Mouse (Mus musculus) hindbrain, postnatal 0 days (tissue): ENCODE data around the gene Dapl1. TPM values are rescaled to one million over a fixed set of nuclear protein-coding genes. Genes with fewer than 3 reads are reported as not detected.

ENCODE experiments used
- ATAC-seq: fragments of 200-750 bp; cut with Nextera tagmentation; 2 replicates; pipeline ENCODE4 v1.8.0; 2017; ENCODE audit warnings: mild to moderate bottlenecking, moderate TSS enrichment, moderate library complexity
- DNase-seq: peaks from one replicate; pipeline ENCODE4 v3.0.0-alpha.2; 2015; ENCODE audit warnings: low spot score
- H3K27ac ChIP-seq: fragments of 300-500 bp; sonication (generic); 2 replicates; pipeline ENCODE4 v1.5.1; 2014; ENCODE audit warnings: mild to moderate bottlenecking
- H3K27me3 ChIP-seq: fragments of 300-500 bp; sonication (generic); 2 replicates; pipeline ENCODE4 v1.6.1; 2014; ENCODE audit warnings: low read length, mixed read lengths; ENCODE audit not compliant: insufficient read depth
- H3K36me3 ChIP-seq: fragments of 300-500 bp; sonication (generic); 2 replicates; pipeline ENCODE4 v1.6.1; 2014; ENCODE audit warnings: low read length, mixed read lengths; ENCODE audit not compliant: insufficient read depth
- H3K4me1 ChIP-seq: fragments of 300-500 bp; sonication (generic); 2 replicates; pipeline ENCODE4 v1.6.1; 2014; ENCODE audit warnings: antibody characterized with exemption, low read length, mixed read lengths; ENCODE audit not compliant: insufficient read depth
- H3K4me2 ChIP-seq: fragments of 300-500 bp; sonication (generic); 2 replicates; pipeline ENCODE4 v1.6.1; 2014; ENCODE audit warnings: low read depth, mild to moderate bottlenecking, low read length, moderate library complexity, mixed read lengths
- H3K4me3 ChIP-seq: fragments of 300-500 bp; sonication (generic); 2 replicates; pipeline ENCODE4 v1.5.1; 2014; ENCODE audit warnings: low read length
- H3K9ac ChIP-seq: fragments of 300-500 bp; sonication (generic); replicated peaks from 2 replicates; pipeline ENCODE4 v1.6.1; 2014; ENCODE audit warnings: mild to moderate bottlenecking, low read length, moderate library complexity, mixed read lengths
- H3K9me3 ChIP-seq: fragments of 300-500 bp; sonication (generic); 2 replicates; pipeline ENCODE4 v1.6.1; 2016; ENCODE audit warnings: low read length, mixed read lengths
- CTCF ChIP-seq: IDR thresholded peaks from 2 replicates; pipeline ENCODE4 v1.5.1; 2016; ENCODE audit warnings: antibody characterized with exemption, control low read depth, low read depth
- WGBS: fragments of 180-500 bp; shearing (Covaris S2); extraction: QIAGEN DNeasy Blood & Tissue Kit; methylation state at CpG from one replicate; pipeline ENCODE4 v1.1.7; 2014; 5-methylcytosine and 5-hydroxymethylcytosine counted together
- polyA plus RNA-seq: library from polyadenylated mRNA; unstranded; fragments of >200 nt; fragmentation: Nextera tagmentation; extraction: Ambion mirVana; gene quantifications from 2 replicates; pipeline ENCODE4 v1.2.1, GENCODE M21; 2015
- total RNA-seq: library from RNA; depleted of rRNA; stranded (reverse); fragments of >200 nt; gene quantifications from 2 replicates; pipeline ENCODE4 v1.2.3, GENCODE M21; 2014

Dapl1 gene
- total and polyA plus RNA-seq, 2 experiments from 2014 or later, result 5.6 TPM; not detected in 1

DNA sequence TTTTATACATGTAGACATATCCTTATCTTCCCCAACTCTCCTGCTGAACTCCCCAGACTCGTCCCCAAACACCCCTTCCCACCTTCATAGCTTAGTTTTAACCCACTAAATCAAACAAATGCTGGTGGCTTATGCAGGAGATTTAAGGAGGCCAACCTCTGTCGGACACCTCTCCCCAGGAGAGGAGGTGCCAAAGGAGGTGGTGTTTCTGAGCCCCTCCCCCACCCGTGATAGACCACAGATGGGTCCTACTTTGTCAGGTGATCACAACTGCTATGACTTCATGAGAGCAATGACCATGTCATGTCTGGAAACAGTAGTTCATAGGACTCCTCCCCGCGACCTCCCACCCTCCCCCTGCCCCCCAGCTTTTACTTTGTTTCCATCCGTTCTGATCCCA lies 26.4 kb downstream of the Dapl1 start:
- peak overlapping the region; percentile 68; the same call in 1 of the 2 replicates for H3K27ac ChIP-seq
- no peaks in the 10 kb centered on the region for H3K27me3 ChIP-seq
- H3K9ac ChIP-seq, result no peak overlapping the region
- TF ChIP-seq CTCF, result no peak
- H3K4me3 ChIP-seq, result no peak overlapping the region
- no peaks in the 10 kb centered on the region for H3K9me3 ChIP-seq
- ATAC-seq, result peak; percentile 48
- peaks cover 8% of the 10 kb centered on the region; the same call in 1 of the 2 replicates for H3K4me1 ChIP-seq
- H3K36me3 ChIP-seq, result no peaks in the 10 kb centered on the region
- DNase-seq, result no peak
- H3K4me2 ChIP-seq, result no peak overlapping the region
- WGBS, result 69% methylated on average over 6 of the region's 6 CpGs

DNA sequence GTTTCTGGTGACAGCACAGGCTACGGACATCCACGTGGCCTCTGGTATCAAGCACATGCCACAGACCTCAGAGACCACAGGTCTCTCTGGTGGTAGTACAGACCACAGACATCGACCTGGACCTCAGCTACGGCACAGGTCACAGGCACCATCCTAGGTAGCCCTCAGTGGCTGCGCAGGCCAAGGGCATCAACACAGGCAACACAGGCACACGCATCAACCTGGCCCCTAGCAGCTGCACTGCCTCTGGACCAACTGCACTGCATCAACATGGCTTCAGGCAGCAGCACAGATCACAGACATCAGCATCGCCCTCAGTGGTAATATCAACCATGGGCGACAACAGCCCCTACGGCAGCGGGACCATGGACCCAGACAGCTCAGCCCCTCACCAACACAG lies 36.2 kb downstream of the Dapl1 start:
- TF ChIP-seq CTCF, result no peak
- ATAC-seq (no peak), DNase-seq (no peak)
- no peaks in the 10 kb centered on the region for H3K27me3 ChIP-seq
- H3K27ac ChIP-seq, result no peak overlapping the region
- 96% methylated on average over 10 of the region's 10 CpGs for WGBS
- H3K4me2 ChIP-seq, result no peak overlapping the region
- no peaks in the 10 kb centered on the region for H3K36me3 ChIP-seq
- no peaks in the 10 kb centered on the region for H3K9me3 ChIP-seq
- no peaks in the 10 kb centered on the region for H3K4me1 ChIP-seq
- H3K9ac ChIP-seq, result no peak overlapping the region
- H3K4me3 ChIP-seq, result no peak overlapping the region

DNA sequence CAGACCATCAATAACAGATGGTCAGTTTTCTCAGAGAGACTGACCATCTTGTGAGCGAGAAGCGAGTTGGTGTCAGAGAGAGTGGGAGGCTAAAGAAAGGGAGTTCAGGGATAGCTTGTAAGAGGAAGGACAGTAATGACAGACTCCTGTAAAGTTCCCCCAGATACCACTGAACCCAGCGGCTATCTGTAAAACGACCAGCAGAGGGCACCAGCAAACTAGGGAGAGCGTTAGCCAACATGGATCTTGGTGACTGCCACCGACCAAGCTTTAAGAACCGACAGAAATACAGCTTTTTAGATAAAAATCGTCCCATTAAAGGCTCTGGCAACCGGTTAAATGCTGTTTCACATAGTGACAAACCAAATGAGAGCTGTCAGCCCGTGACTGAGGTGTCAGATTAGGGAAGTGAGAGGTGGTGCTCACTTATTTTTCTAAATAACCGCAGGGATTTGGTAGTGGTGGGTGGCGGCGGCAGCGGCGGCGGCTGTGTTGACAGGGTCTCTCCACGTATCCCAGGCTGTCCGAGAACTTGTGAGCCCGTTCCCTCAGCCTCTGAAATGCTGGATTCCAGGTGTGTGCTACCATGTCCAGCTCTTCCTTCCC lies 37.7 kb downstream of the Dapl1 start:
- ATAC-seq (peak; percentile 91), DNase-seq (peak; percentile 94)
- H3K36me3 ChIP-seq, result no peaks in the 10 kb centered on the region
- H3K27me3 ChIP-seq, result no peaks in the 10 kb centered on the region
- no peak overlapping the region for H3K27ac ChIP-seq
- no peaks in the 10 kb centered on the region for H3K9me3 ChIP-seq
- H3K4me2 ChIP-seq, result peak overlapping the region; percentile 53
- peak; percentile 92 for TF ChIP-seq CTCF
- H3K4me1 ChIP-seq, result no peaks in the 10 kb centered on the region
- H3K9ac ChIP-seq, result no peak overlapping the region; the same call in 1 of the 2 replicates
- H3K4me3 ChIP-seq, result peak overlapping the region; percentile 13; the same call in 1 of the 2 replicates
- WGBS, result 12% methylated on average over 19 of the region's 19 CpGs

DNA sequence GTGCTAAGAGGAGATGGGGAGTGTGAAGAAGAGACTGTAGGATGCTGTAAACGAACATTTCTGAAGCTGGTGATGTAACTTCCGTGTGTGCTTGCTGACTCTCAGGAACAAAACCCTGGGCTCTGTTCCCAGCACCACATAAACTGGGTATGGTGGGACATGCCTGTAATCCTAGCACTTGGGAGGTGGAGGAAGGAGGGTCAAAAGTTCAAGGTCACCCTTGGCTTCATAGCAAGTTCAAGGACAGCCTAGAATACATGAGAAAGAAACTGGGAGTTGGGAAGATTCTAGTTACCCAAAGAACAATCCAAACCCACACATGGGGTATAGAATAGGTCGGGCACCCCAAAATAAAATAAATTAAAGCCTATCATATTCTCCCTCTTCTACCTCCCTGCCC lies 39.1 kb downstream of the Dapl1 start:
- Histone ChIP-seq H3K36me3 (no peaks in the 10 kb centered on the region), H3K9me3 (no peaks in the 10 kb centered on the region), H3K4me2 (no peak overlapping the region), H3K27ac (no peak overlapping the region), H3K27me3 (no peaks in the 10 kb centered on the region), H3K9ac (no peak overlapping the region), H3K4me1 (no peaks in the 10 kb centered on the region), H3K4me3 (no peak overlapping the region)
- TF ChIP-seq CTCF, result no peak
- 92% methylated on average over 3 of the region's 3 CpGs for WGBS
- DNase-seq (no peak), ATAC-seq (no peak)

DNA sequence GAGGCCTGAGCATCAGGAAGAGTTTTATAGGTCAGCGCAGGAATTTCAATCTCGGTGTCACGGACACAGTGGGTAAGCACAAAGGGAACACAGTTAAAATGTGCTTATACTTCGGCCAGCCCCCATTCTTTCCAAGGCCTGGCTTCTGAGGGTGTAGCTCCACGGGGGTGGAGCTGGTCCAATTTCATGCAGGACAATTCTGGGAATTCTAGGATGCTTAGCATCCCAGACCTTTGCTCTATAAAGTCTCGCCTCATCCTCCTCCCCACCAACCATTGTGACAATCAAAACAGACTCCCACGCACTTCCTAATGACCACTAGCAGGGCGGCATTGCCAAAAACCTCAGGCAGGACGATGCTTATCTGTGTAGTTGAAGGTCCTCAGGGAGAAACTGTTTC lies 42.4 kb downstream of the Dapl1 start:
- Histone ChIP-seq H3K9me3 (no peaks in the 10 kb centered on the region), H3K36me3 (no peaks in the 10 kb centered on the region), H3K4me1 (no peaks in the 10 kb centered on the region), H3K27ac (no peak overlapping the region), H3K27me3 (no peaks in the 10 kb centered on the region), H3K4me2 (no peak overlapping the region), H3K4me3 (no peak overlapping the region), H3K9ac (no peak overlapping the region)
- DNase-seq (no peak), ATAC-seq (no peak)
- WGBS, result 56% methylated on average over 9 of the region's 9 CpGs
- no peak for TF ChIP-seq CTCF

DNA sequence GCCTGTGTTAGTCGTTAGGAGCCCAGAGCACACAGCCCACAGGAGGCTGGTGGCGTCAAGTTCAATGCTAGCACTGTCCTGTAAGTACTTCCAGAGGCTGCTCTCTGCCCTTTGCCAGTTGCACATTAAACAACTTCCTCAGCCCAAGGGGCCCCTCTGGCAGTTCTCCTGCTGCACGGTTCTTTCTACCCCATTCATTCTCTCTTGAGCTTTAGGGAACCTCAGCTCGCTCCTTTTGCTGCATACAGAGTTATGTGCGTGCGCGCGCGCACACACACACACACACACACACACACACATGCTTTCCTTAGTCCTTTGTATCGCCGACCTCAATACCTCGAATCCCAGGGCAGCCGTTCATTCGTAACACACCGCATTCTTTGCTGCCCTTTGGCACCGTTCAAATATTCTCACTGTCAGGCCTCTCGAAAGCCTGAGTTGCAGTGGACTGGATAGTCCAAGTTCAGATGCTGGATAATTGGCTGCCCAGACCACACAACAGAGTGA lies 45.2 kb downstream of the Dapl1 start:
- H3K9ac ChIP-seq, result no peak overlapping the region
- H3K4me3 ChIP-seq, result no peak overlapping the region
- ATAC-seq, result peak; percentile 48; the same call in 1 of the 2 replicates
- H3K27me3 ChIP-seq, result no peaks in the 10 kb centered on the region
- no peak for DNase-seq
- no peaks in the 10 kb centered on the region for H3K9me3 ChIP-seq
- 48% methylated on average over 17 of the region's 17 CpGs for WGBS
- no peak overlapping the region for H3K4me2 ChIP-seq
- H3K36me3 ChIP-seq, result no peaks in the 10 kb centered on the region
- TF ChIP-seq CTCF, result no peak
- H3K27ac ChIP-seq, result no peak overlapping the region
- no peaks in the 10 kb centered on the region for H3K4me1 ChIP-seq

DNA sequence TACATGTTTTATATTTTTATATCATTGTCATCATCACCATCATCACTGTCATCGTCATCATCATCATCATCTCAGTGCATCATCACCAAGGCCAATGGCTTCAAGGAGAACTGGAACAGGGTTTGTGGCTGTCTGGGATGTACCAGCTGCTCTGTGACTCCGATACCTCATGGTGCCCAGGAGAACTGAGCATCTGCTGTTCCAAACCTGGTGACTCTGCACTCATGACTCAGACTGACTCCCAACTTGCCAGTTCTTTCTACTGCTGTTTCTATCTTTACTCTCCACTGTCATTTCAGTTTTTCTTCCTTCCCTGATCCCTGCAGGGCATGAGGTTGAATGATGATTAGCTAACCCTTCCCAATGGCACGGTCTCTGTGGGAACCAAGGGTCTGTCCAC lies 46.4 kb downstream of the Dapl1 start:
- Histone ChIP-seq H3K27ac (no peak overlapping the region), H3K27me3 (no peaks in the 10 kb centered on the region), H3K9me3 (no peaks in the 10 kb centered on the region), H3K4me1 (no peaks in the 10 kb centered on the region), H3K4me2 (no peak overlapping the region), H3K36me3 (no peaks in the 10 kb centered on the region), H3K4me3 (no peak overlapping the region), H3K9ac (no peak overlapping the region)
- ATAC-seq (no peak), DNase-seq (no peak)
- 89% methylated on average over 3 of the region's 3 CpGs for WGBS
- no peak for TF ChIP-seq CTCF
